ENCODE assay signal across 31 mouse cellular contexts in the genomic region with DNA sequence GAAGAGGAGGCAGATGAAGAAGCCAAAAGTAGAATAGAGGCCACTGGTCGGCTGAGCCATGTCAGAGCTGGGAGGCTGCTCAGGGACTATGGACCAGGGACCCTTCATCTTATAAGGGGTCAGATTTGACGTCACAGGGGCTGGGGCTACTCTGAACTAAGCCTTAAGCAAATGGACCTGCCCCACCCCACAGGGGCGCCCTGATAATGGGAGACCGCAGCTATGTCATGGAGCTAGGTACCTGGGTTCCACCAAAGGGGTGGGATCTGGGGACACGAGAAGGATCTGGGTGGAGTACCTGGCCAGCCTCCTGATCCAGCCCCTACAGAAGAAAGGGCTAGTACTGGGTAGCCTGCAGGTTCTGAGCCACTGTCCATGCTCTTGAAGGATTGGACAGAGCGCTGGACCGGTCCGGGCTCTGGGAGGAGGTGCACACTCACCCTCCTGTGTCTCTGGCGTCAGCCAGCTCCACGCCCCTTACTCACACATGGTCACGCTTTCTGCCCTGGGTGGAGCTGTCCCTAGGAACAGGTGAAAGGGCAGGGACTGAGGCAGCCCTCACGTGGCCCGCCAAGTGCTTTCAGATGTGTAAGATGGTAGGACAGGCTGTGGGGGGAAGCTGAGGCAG. TPM values are rescaled to one million over a fixed set of nuclear protein-coding genes. Genes with fewer than 3 reads are reported as not detected.
DNase-seq lines count a peak whose midpoint lies in the region; ATAC-seq and TF ChIP-seq lines count a peak whose summit lies in the region.
"Had no signal": no experiment of that assay in that cellular context is flagged by ENCODE, and none has a peak within 500 bp of the region (broad histone marks: within the 10 kb centered on the region; RNA-seq: fewer than 3 reads in every experiment).

A gene (minus strand): TSS at position 87 of the 628 bp plus-strand sequence.

- TF ChIP-seq CTCF in lung, postnatal 0 days (IDR thresholded peaks at IDR 0.05): no peak

- TF ChIP-seq EP300 in lung, postnatal 0 days (IDR thresholded peaks at IDR 0.05): no peak

- no peaks in the 10 kb centered on the region for H3K9me3 ChIP-seq in lung, postnatal 0 days (ENCODE audit: low read length)
- H3K9me3 ChIP-seq in stomach, embryonic 15.5 days: no peaks in the 10 kb centered on the region
- H3K9me3 ChIP-seq: embryonic facial prominence, embryonic 10.5 days; embryonic facial prominence, embryonic 15.5 days; forebrain, embryonic 13.5 days; heart, embryonic 10.5 days; hindbrain, embryonic 12.5 days; lung, embryonic 15.5 days; midbrain, embryonic 13.5 days; neural tube, embryonic 13.5 days had no signal

- H3K27me3 ChIP-seq in lung, postnatal 0 days (replicated peaks; ENCODE audit: insufficient read depth, low read length): no peaks in the 10 kb centered on the region
- no peaks in the 10 kb centered on the region for H3K27me3 ChIP-seq in stomach, embryonic 15.5 days (replicated peaks)
- H3K27me3 ChIP-seq: embryonic facial prominence, embryonic 15.5 days; forebrain, embryonic 13.5 days; hindbrain, embryonic 12.5 days; lung, embryonic 15.5 days; midbrain, embryonic 13.5 days; neural tube, embryonic 13.5 days; Patski had no signal

- peak; percentile 33; the same call in 1 of the 2 replicates for ATAC-seq in lung, postnatal 0 days
- ATAC-seq in stomach, embryonic 15.5 days (ENCODE audit: insufficient read depth, low FRiP score, low read depth): peak; percentile 54
- ATAC-seq: forebrain, embryonic 13.5 days; hindbrain, postnatal 0 days; midbrain, embryonic 13.5 days; Patski had no signal

- H3K9ac ChIP-seq in lung, postnatal 0 days (replicated peaks; ENCODE audit: low read depth): no peak within 1 kb of the TSS
- H3K9ac ChIP-seq in stomach, embryonic 15.5 days: no peak within 1 kb of the TSS
- H3K9ac ChIP-seq: embryonic facial prominence, embryonic 15.5 days; forebrain, embryonic 13.5 days; hindbrain, embryonic 12.5 days; liver, embryonic 14.5 days; lung, embryonic 15.5 days; midbrain, embryonic 13.5 days; neural tube, embryonic 13.5 days had no signal

- no peak within 1 kb of the TSS for H3K4me2 ChIP-seq in lung, postnatal 0 days (replicated peaks; ENCODE audit: low read depth, low read length)
- H3K4me2 ChIP-seq in stomach, embryonic 15.5 days: no peak within 1 kb of the TSS
- H3K4me2 ChIP-seq: embryonic facial prominence, embryonic 15.5 days; forebrain, embryonic 13.5 days; hindbrain, embryonic 12.5 days; lung, embryonic 15.5 days; midbrain, embryonic 13.5 days; neural tube, embryonic 13.5 days had no signal

- 64% methylated on average over 13 of the region's 13 CpGs for whole genome bisulfite sequencing in lung, postnatal 0 days
- 57% methylated on average over 13 of the region's 13 CpGs for WGBS in stomach, embryonic 15.5 days

- DNase-seq in kidney, adult 11 months: peak; percentile 27
- no peak for DNase-seq in kidney, postnatal 36 days
- DNase-seq in lung, adult 18-20 months: peak; percentile 47 to 77
- DNase-seq in lung, postnatal 10 days: no peak
- peak; percentile 26 for DNase-seq in lung, postnatal 0 days (ENCODE audit: low spot score)
- no peak for DNase-seq in gastrocnemius, adult 8-10 months (ENCODE audit: low spot score in 2 of 2)
- no peak for DNase-seq in testis, postnatal 14 days (ENCODE audit: low spot score)
- DNase-seq: adrenal gland, postnatal 10 days; cerebellum, adult 8-10 months; cerebellum, postnatal 25 days; gastrocnemius, postnatal 14 days; heart, postnatal 36 days; kidney, adult 18-20 months; layer of hippocampus, adult 9-11 months; liver had no signal

- no peak within 1 kb of the TSS for H3K27ac ChIP-seq in lung, postnatal 0 days (ENCODE audit: low read length)
- no peak within 1 kb of the TSS for H3K27ac ChIP-seq in stomach, embryonic 15.5 days
- H3K27ac ChIP-seq: embryonic facial prominence, embryonic 10.5 days; embryonic facial prominence, embryonic 15.5 days; forebrain, embryonic 13.5 days; heart, embryonic 10.5 days; hindbrain, embryonic 12.5 days; hindbrain, postnatal 0 days; liver, embryonic 14.5 days; lung, embryonic 15.5 days; midbrain, embryonic 13.5 days; neural tube, embryonic 13.5 days had no signal

- H3K4me3 ChIP-seq in lung, postnatal 0 days (ENCODE audit: low read depth, low read length): no peak within 1 kb of the TSS
- H3K4me3 ChIP-seq in stomach, embryonic 15.5 days (replicated peaks): no peak within 1 kb of the TSS
- H3K4me3 ChIP-seq: embryonic facial prominence, embryonic 10.5 days; embryonic facial prominence, embryonic 15.5 days; forebrain, embryonic 13.5 days; heart, embryonic 10.5 days; hindbrain, embryonic 12.5 days; lung, embryonic 15.5 days; megakaryocyte, embryonic 14.5 days; midbrain, embryonic 13.5 days; neural tube, embryonic 13.5 days had no signal

- no peaks in the 10 kb centered on the region for H3K4me1 ChIP-seq in lung, postnatal 0 days (ENCODE audit: insufficient read depth, low read depth, low read length)
- H3K4me1 ChIP-seq in stomach, embryonic 15.5 days: peaks cover 4% of the 10 kb centered on the region; the same call in 1 of the 2 replicates
- H3K4me1 ChIP-seq: embryonic facial prominence, embryonic 15.5 days; forebrain, embryonic 13.5 days; hindbrain, embryonic 12.5 days; megakaryocyte, embryonic 14.5 days; midbrain, embryonic 13.5 days had no signal

- H3K36me3 ChIP-seq in lung, postnatal 0 days (ENCODE audit: insufficient read depth, low read length): no peaks in the 10 kb centered on the region
- no peaks in the 10 kb centered on the region for H3K36me3 ChIP-seq in stomach, embryonic 15.5 days
- H3K36me3 ChIP-seq: embryonic facial prominence, embryonic 10.5 days; embryonic facial prominence, embryonic 15.5 days; heart, embryonic 10.5 days; hindbrain, embryonic 12.5 days; lung, embryonic 15.5 days; midbrain, embryonic 13.5 days; neural tube, embryonic 13.5 days had no signal

RNA-seq across cellular contexts. Expression of the gene that starts here (rescaled TPM):
- 1.1 and 1.7 TPM in 2 replicates for polyA plus RNA-seq in lung, postnatal 0 days (2015; fragmentation: Nextera tagmentation; extraction: Ambion mirVana)
- 19.5 and 29.5 TPM in 2 replicates for polyA plus RNA-seq in stomach, embryonic 15.5 days (2015; fragmentation: Nextera tagmentation; extraction: Ambion mirVana)
- total RNA-seq in gastrocnemius, adult 8-10 months (2022): not detected
- total RNA-seq: adrenal gland, postnatal 10 days; gastrocnemius, postnatal 14 days; granulocyte monocyte progenitor cell, adult 5-6 weeks; heart, postnatal 36 days; hindbrain, postnatal 0 days; left cerebral cortex, postnatal 10 days had no signal
- polyA plus RNA-seq: forebrain, embryonic 13.5 days; limb, embryonic 11.5 days; liver, embryonic 14.5 days; midbrain, embryonic 13.5 days; Patski had no signal

Comparison
In these comparisons a context has a peak if more than half of its experiments do, and no peak if none do; other contexts are left out.
1. DNase-seq: peak in kidney, adult 11 months (single experiment), lung, adult 18-20 months (2 of 2) and lung, postnatal 0 days (single experiment); none in kidney, postnatal 36 days (0 of 2), lung, postnatal 10 days (single experiment), gastrocnemius, adult 8-10 months (0 of 2) and testis, postnatal 14 days (single experiment).